In genomic region chr2:5939319-5939718, GRCm38 (mm10) we compare ENCODE assay signal across 22 mouse cellular contexts.
"Had no signal": no experiment of that assay in that cellular context is flagged by ENCODE, and none has a peak within 500 bp of the region (broad histone marks: within the 10 kb centered on the region; RNA-seq: fewer than 3 reads in every experiment).

No protein-coding gene starts in this region.

- H3K27ac ChIP-seq: heart, adult 2 months; heart, embryonic 13.5 days; heart, embryonic 15.5 days; hindbrain, embryonic 13.5 days; hindbrain, embryonic 15.5 days; hindbrain, postnatal 0 days; layer of hippocampus, adult 2 months; left cerebral cortex, adult 2 months; limb, embryonic 10.5 days; limb, embryonic 12.5 days; liver, embryonic 14.5 days had no signal

- H3K4me2 ChIP-seq: heart, embryonic 11.5 days; heart, embryonic 13.5 days; heart, embryonic 15.5 days; hindbrain, embryonic 13.5 days; hindbrain, embryonic 15.5 days; limb, embryonic 12.5 days had no signal

- H3K27me3 ChIP-seq: heart, embryonic 13.5 days; heart, embryonic 15.5 days; hindbrain, embryonic 13.5 days; hindbrain, embryonic 15.5 days; limb, embryonic 12.5 days had no signal

- H3K4me1 ChIP-seq: heart, embryonic 15.5 days had no signal

- H3K9me3 ChIP-seq: heart, embryonic 13.5 days; heart, embryonic 15.5 days; hindbrain, embryonic 13.5 days; hindbrain, embryonic 15.5 days; limb, embryonic 10.5 days; limb, embryonic 12.5 days had no signal

- H3K9ac ChIP-seq: heart, embryonic 13.5 days; heart, embryonic 15.5 days; hindbrain, embryonic 13.5 days; hindbrain, embryonic 15.5 days; limb, embryonic 12.5 days; liver, embryonic 14.5 days had no signal

- DNase-seq: gastrocnemius, postnatal 14 days; gastrocnemius, postnatal 36 days; heart, adult 2 months; heart, postnatal 14 days; heart, postnatal 36 days; kidney, adult 18-20 months; kidney, adult 8-10 months; kidney, postnatal 10 days; kidney, postnatal 25 days; kidney, postnatal 4 days had no signal

- H3K4me3 ChIP-seq: heart, adult 2 months; heart, embryonic 13.5 days; heart, embryonic 15.5 days; hindbrain, embryonic 13.5 days; hindbrain, embryonic 15.5 days; layer of hippocampus, adult 2 months; left cerebral cortex, adult 2 months; limb, embryonic 10.5 days; limb, embryonic 12.5 days had no signal

- H3K36me3 ChIP-seq: heart, embryonic 13.5 days; heart, embryonic 15.5 days; hindbrain, embryonic 13.5 days; hindbrain, embryonic 15.5 days; limb, embryonic 10.5 days; limb, embryonic 12.5 days had no signal

- ATAC-seq: hindbrain, postnatal 0 days; intestine, postnatal 0 days had no signal
